Mouse (Mus musculus) hindbrain, embryonic 14.5 days (tissue): ENCODE results near the gene Fam227a. TPM values are rescaled to one million over a fixed set of nuclear protein-coding genes. Genes with fewer than 3 reads are reported as not detected.
A peak's percentile ranks its signal among the peaks of the same experiment; 100 is the strongest.

ENCODE experiments used
- ATAC-seq: fragments of 200-750 bp; cut with Nextera tagmentation; 2 replicates; pipeline ENCODE4 v1.8.0; 2017; ENCODE audit warnings: moderate number of reproducible peaks, mild to moderate bottlenecking, moderate TSS enrichment, moderate library complexity; ENCODE audit not compliant: low FRiP score
- DNase-seq: peaks from one replicate; pipeline ENCODE4 v3.0.0-alpha.2; 2015; ENCODE audit warnings: low spot score
- H3K27ac ChIP-seq: fragments of 300-500 bp; sonication (generic); 2 replicates; pipeline ENCODE4 v1.5.1; 2014; ENCODE audit warnings: mild to moderate bottlenecking, moderate library complexity
- H3K27me3 ChIP-seq: fragments of 300-500 bp; sonication (generic); 2 replicates; pipeline ENCODE4 v1.6.1; 2014; ENCODE audit warnings: mild to moderate bottlenecking, low read length, mixed read lengths; ENCODE audit not compliant: control insufficient read depth, insufficient read depth
- H3K36me3 ChIP-seq: fragments of 300-500 bp; sonication (generic); replicated peaks from 2 replicates; pipeline ENCODE4 v1.6.1; 2014; ENCODE audit not compliant: control insufficient read depth, insufficient read depth
- H3K4me1 ChIP-seq: fragments of 300-500 bp; sonication (generic); replicated peaks from 2 replicates; pipeline ENCODE4 v1.6.1; 2014; ENCODE audit warnings: antibody characterized with exemption, low read length, mixed read lengths; ENCODE audit not compliant: control insufficient read depth, insufficient read depth
- H3K4me2 ChIP-seq: fragments of 300-500 bp; sonication (generic); replicated peaks from 2 replicates; pipeline ENCODE4 v1.6.1; 2014; ENCODE audit warnings: mild to moderate bottlenecking, moderate library complexity
- H3K4me3 ChIP-seq: fragments of 300-500 bp; sonication (generic); replicated peaks from 2 replicates; pipeline ENCODE4 v1.5.1; 2014; ENCODE audit warnings: mild to moderate bottlenecking, low read length
- H3K9ac ChIP-seq: fragments of 300-500 bp; sonication (generic); 2 replicates; pipeline ENCODE4 v1.6.1; 2014
- H3K9me3 ChIP-seq: fragments of 300-500 bp; sonication (generic); 2 replicates; pipeline ENCODE4 v1.6.1; 2016; ENCODE audit warnings: low read length; ENCODE audit not compliant: control insufficient read depth
- WGBS: fragments of 180-500 bp; shearing (Covaris S2); extraction: QIAGEN DNeasy Blood & Tissue Kit; methylation state at CpG from one replicate; pipeline ENCODE4 v1.1.7; 2014; 5-methylcytosine and 5-hydroxymethylcytosine counted together
- polyA plus RNA-seq: library from polyadenylated mRNA; unstranded; fragments of >200 nt; fragmentation: Nextera tagmentation; extraction: Ambion mirVana; gene quantifications from 2 replicates; pipeline ENCODE4 v1.2.1, GENCODE M21; 2014

The Fam227a gene
- polyA plus RNA-seq, 1 experiment from 2014 or later: 7.6 TPM

DNA sequence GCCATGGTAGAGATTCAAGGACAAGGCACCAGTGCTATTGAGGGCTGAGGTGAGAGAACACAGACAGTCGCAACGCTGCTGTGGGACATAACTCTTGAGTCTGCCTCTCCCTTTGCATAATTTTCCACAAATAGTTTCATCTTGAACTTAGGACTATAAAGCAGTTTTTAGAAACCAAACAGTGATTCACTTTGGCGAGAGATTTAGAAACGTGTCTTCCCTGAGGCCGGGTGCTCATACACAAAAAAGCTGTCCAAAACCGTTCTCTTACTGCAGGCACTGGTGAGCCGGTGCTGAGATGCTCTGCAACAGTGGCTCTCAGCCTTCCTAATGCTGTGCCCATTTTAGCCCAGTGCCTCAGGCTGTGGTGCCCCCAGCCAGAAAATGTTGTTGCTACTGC lies 50.5 kb downstream of the Fam227a start:
- WGBS: 82% methylated on average over 7 of the region's 7 CpGs
- Histone ChIP-seq H3K9ac (no peak overlapping the region), H3K4me2 (no peak overlapping the region), H3K36me3 (peaks cover 31% of the 10 kb centered on the region), H3K9me3 (no peaks in the 10 kb centered on the region), H3K27ac (no peak overlapping the region), H3K4me3 (no peak overlapping the region), H3K27me3 (peaks cover 14% of the 10 kb centered on the region; the same call in 1 of the 2 replicates), H3K4me1 (no peaks in the 10 kb centered on the region)
- ATAC-seq: no peak
- DNase-seq: no peak

DNA sequence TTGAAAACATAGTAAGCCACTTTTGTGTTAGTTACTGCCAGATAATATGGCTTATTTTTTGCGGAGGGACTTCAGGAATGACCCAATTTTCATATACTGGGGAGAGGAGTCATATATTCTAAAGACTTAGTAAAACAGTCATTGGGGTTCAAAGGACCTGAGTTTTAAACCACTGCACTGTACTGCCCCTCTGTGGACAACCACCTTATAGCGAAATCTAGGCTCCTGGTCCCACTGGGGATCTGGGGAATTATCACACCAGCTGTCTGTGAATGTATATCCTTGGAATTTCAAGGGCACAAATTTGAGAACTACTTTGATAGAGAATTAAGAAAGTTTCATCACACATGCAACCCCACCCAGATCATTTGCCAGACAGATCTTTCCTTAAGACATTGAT lies 51.0 kb downstream of the Fam227a start:
- no peak overlapping the region for H3K4me3 ChIP-seq
- H3K36me3 ChIP-seq: peaks cover 28% of the 10 kb centered on the region
- H3K4me1 ChIP-seq: no peaks in the 10 kb centered on the region
- H3K27ac ChIP-seq: no peak overlapping the region
- ATAC-seq: no peak
- WGBS: 61% methylated on average over 2 of the region's 2 CpGs
- H3K27me3 ChIP-seq: peaks cover 14% of the 10 kb centered on the region; the same call in 1 of the 2 replicates
- peak; percentile 30 for DNase-seq
- H3K9me3 ChIP-seq: no peaks in the 10 kb centered on the region
- no peak overlapping the region for H3K9ac ChIP-seq
- H3K4me2 ChIP-seq: no peak overlapping the region

DNA sequence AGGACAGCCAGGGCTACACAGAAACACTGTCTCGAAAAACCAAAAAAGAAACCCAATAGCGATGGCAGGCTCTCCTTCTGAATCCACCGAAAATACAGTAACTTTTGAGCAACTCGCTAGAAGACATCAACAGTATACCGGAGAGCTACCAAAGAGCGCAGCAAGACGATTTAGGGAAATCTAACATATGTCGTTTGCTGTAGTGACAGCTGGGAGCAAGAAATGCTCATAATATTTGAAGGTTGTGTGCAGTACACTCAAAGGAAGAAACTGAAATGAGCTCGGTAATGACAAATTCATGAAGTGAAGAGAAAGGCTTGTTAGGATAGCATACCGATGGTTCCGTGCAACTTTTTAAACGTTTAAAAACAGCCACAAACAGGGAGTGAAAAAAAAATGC lies 52.6 kb downstream of the Fam227a start:
- H3K27ac ChIP-seq: no peak overlapping the region
- peaks cover 14% of the 10 kb centered on the region; the same call in 1 of the 2 replicates for H3K27me3 ChIP-seq
- H3K4me3 ChIP-seq: no peak overlapping the region
- no peaks in the 10 kb centered on the region for H3K9me3 ChIP-seq
- no peak overlapping the region for H3K4me2 ChIP-seq
- 93% methylated on average over 12 of the region's 12 CpGs for WGBS
- ATAC-seq (no peak), DNase-seq (no peak)
- no peaks in the 10 kb centered on the region for H3K4me1 ChIP-seq
- H3K9ac ChIP-seq: no peak overlapping the region
- peaks cover 14% of the 10 kb centered on the region for H3K36me3 ChIP-seq

DNA sequence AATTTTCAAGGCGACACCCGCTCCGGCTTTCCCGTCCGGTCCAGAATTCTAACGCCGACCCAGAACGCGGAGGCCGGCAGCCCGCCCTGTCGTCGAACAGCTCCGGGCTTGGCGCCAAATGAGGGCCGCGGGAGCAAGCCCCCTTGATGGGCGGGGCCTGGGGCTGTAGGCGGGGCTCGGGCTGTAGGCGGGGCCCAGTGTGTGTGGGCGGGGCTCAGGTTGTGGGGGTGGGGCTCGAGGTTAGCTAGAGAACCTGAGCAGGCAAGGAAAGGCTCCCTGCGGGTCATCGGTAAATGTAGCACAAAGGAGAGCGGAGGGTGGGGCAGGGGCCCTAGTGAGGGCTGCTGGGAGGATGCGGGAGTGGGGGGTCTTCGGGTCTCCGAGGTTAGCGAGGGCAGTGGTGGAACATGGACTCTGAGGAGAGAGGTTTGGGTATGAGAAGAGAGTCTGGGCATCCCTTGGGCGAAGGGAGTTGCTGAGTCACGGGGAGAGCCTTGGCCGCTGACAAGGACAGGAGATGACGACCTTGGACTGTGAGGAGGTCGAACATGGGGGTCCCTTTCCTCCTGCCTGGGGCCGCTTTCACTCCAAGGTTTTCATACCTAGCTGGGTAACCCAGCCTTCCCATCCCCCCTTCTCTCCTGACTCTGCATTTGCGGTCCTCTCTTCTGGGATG lies 53.6 kb downstream of the Fam227a start, which contains the start of gene Dmc1:
TSS of gene Dmc1 (minus strand) at position 120 of the 676 bp plus-strand sequence.
- no peak for DNase-seq
- Histone ChIP-seq H3K4me1 (no peaks in the 10 kb centered on the region), H3K36me3 (peaks cover 4% of the 10 kb centered on the region; the same call in 1 of the 2 replicates), H3K27ac (no peak within 1 kb of the TSS), H3K4me3 (peak within 1 kb of the TSS; percentile 22), H3K4me2 (peak within 1 kb of the TSS; percentile 42), H3K27me3 (peaks cover 14% of the 10 kb centered on the region; the same call in 1 of the 2 replicates), H3K9me3 (no peaks in the 10 kb centered on the region), H3K9ac (0 out of 2 replicates have a peak within 1 kb of the TSS, but pooled peaks have one; percentile 8)
- no peak for ATAC-seq
- WGBS: 13% methylated on average over 37 of the region's 37 CpGs

DNA sequence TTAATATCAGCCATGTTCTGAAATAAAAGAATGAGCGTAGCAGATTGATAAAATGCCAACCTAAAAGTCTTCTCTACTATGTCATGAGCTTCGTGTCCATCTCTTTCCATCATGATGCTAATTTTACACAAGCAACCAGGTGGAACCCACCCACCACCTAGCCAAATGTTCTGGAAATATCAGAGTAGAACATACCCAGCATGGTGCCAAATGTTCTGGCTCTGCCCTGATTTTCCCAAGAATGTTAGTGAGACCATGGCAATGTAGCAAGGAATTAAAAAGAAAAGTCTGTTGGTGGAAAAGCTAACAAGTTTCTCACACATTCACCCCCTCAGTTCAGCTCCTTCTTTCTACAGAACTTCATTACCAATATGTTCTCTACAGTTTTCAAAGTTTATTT lies 58.6 kb downstream of the Fam227a start:
- ATAC-seq (no peak), DNase-seq (no peak)
- no peak overlapping the region for H3K4me3 ChIP-seq
- H3K9ac ChIP-seq: no peak overlapping the region
- no peak overlapping the region for H3K4me2 ChIP-seq
- no peaks in the 10 kb centered on the region for H3K9me3 ChIP-seq
- H3K27ac ChIP-seq: no peak overlapping the region
- H3K4me1 ChIP-seq: no peaks in the 10 kb centered on the region
- 92% methylated on average over 2 of the region's 2 CpGs for WGBS
- no peaks in the 10 kb centered on the region for H3K36me3 ChIP-seq
- peaks cover 11% of the 10 kb centered on the region; the same call in 1 of the 2 replicates for H3K27me3 ChIP-seq

DNA sequence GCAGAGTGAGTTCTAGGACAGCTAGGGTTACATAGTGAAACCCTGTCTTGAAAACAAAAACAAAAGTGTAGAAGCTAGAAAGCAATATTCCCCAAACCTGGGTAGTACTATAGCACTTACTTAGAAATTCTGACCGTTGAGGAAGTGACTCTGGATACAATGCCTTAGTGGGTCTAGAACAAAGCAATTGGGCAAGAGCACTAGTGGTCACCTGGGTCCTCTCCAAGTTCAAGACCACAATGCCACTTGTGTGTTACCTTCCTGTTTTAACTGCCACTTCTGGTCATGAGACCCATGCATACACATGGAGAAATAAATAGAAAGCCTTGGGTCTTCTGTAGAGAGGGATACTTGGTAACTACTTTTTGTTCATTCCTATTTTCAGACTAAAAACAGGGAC lies 60.0 kb downstream of the Fam227a start:
- Histone ChIP-seq H3K4me2 (no peak overlapping the region), H3K9me3 (no peaks in the 10 kb centered on the region), H3K27me3 (no peaks in the 10 kb centered on the region), H3K4me1 (no peaks in the 10 kb centered on the region), H3K36me3 (no peaks in the 10 kb centered on the region), H3K9ac (no peak overlapping the region), H3K4me3 (no peak overlapping the region), H3K27ac (no peak overlapping the region)
- ATAC-seq: no peak
- no peak for DNase-seq
- 88% methylated on average over 1 of the region's 1 CpGs for WGBS

DNA sequence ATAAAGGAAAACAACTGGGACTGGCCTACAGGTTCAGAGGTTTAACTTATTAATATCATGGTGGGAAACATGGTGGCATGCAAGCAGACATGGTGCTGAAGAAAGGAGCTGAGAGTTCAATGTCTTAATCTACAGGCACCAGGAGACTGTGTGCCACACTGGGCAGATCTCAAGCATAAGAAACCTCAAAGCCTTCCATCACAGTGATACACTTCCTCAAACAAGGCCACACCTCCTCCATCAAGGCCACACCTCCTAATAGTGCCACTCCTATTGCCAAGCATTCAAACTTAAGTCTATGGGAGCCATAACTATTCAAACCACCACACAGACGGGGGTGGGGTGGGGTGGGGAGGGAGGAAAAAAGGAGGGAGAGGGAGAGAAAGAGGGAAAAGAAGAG lies 77.2 kb downstream of the Fam227a start:
- Histone ChIP-seq H3K36me3 (no peaks in the 10 kb centered on the region), H3K4me3 (no peak overlapping the region), H3K9me3 (no peaks in the 10 kb centered on the region), H3K4me2 (no peak overlapping the region), H3K4me1 (no peaks in the 10 kb centered on the region), H3K27me3 (no peaks in the 10 kb centered on the region), H3K27ac (no peak overlapping the region), H3K9ac (no peak overlapping the region)
- ATAC-seq: no peak
- no peak for DNase-seq
- WGBS: 47% methylated on average over 1 of the region's 1 CpGs

DNA sequence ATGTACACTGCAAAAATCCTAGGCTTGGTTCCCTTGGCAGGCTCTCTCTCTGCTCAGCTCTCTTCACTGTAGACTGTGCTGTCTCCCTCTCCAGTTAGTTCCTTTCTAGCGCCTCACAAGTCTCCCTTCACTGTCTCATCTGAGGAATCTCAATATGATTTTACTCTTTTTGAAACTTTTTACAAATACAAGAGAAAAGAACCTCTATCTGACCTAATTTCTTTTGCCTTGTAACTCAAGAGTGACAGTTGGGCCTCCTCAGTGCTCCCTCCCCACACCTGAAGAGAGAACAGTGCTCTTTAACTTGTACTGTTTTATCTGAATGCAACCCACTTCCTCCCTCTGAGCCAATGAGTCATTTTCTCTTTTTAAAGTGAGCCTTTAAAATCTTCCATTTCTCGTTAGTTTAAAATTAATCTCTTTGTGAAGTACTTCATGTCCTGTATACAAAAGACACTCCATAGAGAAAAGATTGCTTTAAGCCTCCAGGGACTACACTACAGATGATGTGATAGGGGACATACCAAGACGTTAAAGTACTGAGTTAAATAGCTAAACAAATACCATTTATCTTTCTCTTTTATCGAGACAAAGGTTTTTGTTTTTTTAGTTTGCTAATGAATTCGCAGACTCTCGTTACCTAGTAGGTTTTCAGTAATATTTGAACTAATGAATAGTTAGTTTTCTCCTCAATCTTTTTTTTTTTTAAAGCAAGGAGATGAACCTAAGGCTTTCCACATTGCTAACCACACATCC lies 80.9 kb downstream of the Fam227a start:
- ATAC-seq (no peak), DNase-seq (no peak)
- Histone ChIP-seq H3K27me3 (no peaks in the 10 kb centered on the region), H3K36me3 (no peaks in the 10 kb centered on the region), H3K4me3 (no peak overlapping the region), H3K4me1 (no peaks in the 10 kb centered on the region), H3K9ac (no peak overlapping the region), H3K4me2 (no peak overlapping the region), H3K27ac (no peak overlapping the region), H3K9me3 (no peaks in the 10 kb centered on the region)
- WGBS: 76% methylated on average over 6 of the region's 6 CpGs

DNA sequence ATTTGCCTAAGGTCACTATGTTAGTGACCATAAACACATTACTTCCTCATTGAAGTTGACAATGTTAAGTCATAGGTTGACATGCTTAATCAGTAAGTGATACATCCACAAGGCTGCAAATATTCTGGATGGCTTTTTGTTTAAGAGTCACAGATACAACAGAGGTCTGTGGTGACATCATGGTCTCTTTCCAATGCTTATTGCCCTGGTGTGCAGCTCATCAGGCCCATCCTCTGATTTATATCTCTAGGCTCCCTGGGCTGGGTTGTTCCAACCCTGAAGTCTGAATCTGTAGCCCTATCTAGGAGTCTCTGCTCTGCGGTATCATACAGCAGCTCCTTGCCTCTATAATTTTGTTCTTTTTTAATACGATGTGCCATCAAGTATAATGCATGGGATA lies 81.8 kb downstream of the Fam227a start:
- Histone ChIP-seq H3K9me3 (no peaks in the 10 kb centered on the region), H3K27ac (no peak overlapping the region), H3K4me2 (no peak overlapping the region), H3K4me1 (no peaks in the 10 kb centered on the region), H3K36me3 (no peaks in the 10 kb centered on the region), H3K9ac (no peak overlapping the region), H3K4me3 (no peak overlapping the region), H3K27me3 (no peaks in the 10 kb centered on the region)
- ATAC-seq: no peak
- DNase-seq: no peak
- 91% methylated on average over 2 of the region's 2 CpGs for WGBS
